8 mouse cellular contexts compared by ENCODE assay signal in genomic region chr16:44139536-44140185, GRCm38 (mm10). TPM values are rescaled to one million over a fixed set of nuclear protein-coding genes. Genes with fewer than 3 reads are reported as not detected.
DNase-seq lines count a peak whose midpoint lies in the region; ATAC-seq and TF ChIP-seq lines count a peak whose summit lies in the region.

Gene Atp6v1a (minus strand): TSS chr16:44139705.
Gene Naa50 (plus strand): TSS chr16:44139830.

- H3ac ChIP-seq in C2C12 (ENCODE audit: control insufficient read depth, insufficient read length, low read depth), result peak within 1 kb of the TSS; percentile 99

- peak within 1 kb of the TSS; percentile 92 for H3K4me3 ChIP-seq in C2C12 (ENCODE audit: insufficient read depth, poor library complexity, severe bottlenecking)
- peak within 1 kb of the TSS; percentile 89 for H3K4me3 ChIP-seq in erythroblast, embryonic 14.5 days (replicated peaks)
- H3K4me3 ChIP-seq in heart, embryonic 12.5 days, result peak within 1 kb of the TSS; percentile 92
- H3K4me3 ChIP-seq in liver, embryonic 14.5 days (ENCODE audit: insufficient read depth in 1 of 2, low read depth in 2 of 2, low read length in 2 of 2), result peak within 1 kb of the TSS; percentile 92 to 93
- H3K4me3 ChIP-seq in neural tube, embryonic 11.5 days (ENCODE audit: low read depth, low read length), result peak within 1 kb of the TSS; percentile 69
- H3K4me3 ChIP-seq in stomach, postnatal 0 days (ENCODE audit: low read depth, low read length), result peak within 1 kb of the TSS; percentile 97

- H3K4me1 ChIP-seq in erythroblast, embryonic 14.5 days (ENCODE audit: control insufficient read depth), result peaks cover 45% of the 10 kb centered on the region
- H3K4me1 ChIP-seq in heart, embryonic 12.5 days (replicated peaks), result peaks cover 8% of the 10 kb centered on the region
- H3K4me1 ChIP-seq in liver, embryonic 14.5 days (replicated peaks; ENCODE audit: control insufficient read depth in 2 of 2, insufficient read depth in 2 of 2, low read length in 1 of 2), result peaks cover 8 to 10% of the 10 kb centered on the region in 2 experiments
- peaks cover 7% of the 10 kb centered on the region; the same call in 1 of the 2 replicates for H3K4me1 ChIP-seq in neural tube, embryonic 11.5 days (ENCODE audit: control insufficient read depth, insufficient read depth, low read length)
- 0 out of 2 replicates have a peak, but pooled peaks cover 3% of the 10 kb centered on the region for H3K4me1 ChIP-seq in stomach, postnatal 0 days (replicated peaks; ENCODE audit: control insufficient read depth, insufficient read depth)

- H3K9ac ChIP-seq in heart, embryonic 12.5 days, result peak within 1 kb of the TSS; percentile 90
- H3K9ac ChIP-seq in liver, embryonic 14.5 days (replicated peaks), result peak within 1 kb of the TSS; percentile 92
- peak within 1 kb of the TSS; percentile 87 for H3K9ac ChIP-seq in neural tube, embryonic 11.5 days (ENCODE audit: low read length)
- H3K9ac ChIP-seq in stomach, postnatal 0 days (ENCODE audit: low read length), result peak within 1 kb of the TSS; percentile 97

- no peaks in the 10 kb centered on the region for H3K27me3 ChIP-seq in C2C12 (ENCODE audit: control insufficient read depth, insufficient read depth, insufficient read length)
- no peaks in the 10 kb centered on the region for H3K27me3 ChIP-seq in erythroblast, embryonic 14.5 days (ENCODE audit: control insufficient read depth)
- no peaks in the 10 kb centered on the region for H3K27me3 ChIP-seq in heart, embryonic 12.5 days (replicated peaks)
- H3K27me3 ChIP-seq in liver, embryonic 14.5 days (ENCODE audit: control insufficient read depth, insufficient read depth, low read length), result no peaks in the 10 kb centered on the region
- no peaks in the 10 kb centered on the region for H3K27me3 ChIP-seq in neural tube, embryonic 11.5 days (ENCODE audit: control insufficient read depth, insufficient read depth, low read length)
- H3K27me3 ChIP-seq in stomach, postnatal 0 days (ENCODE audit: control insufficient read depth, insufficient read depth, low read length), result no peaks in the 10 kb centered on the region

- H3K79me2 ChIP-seq in C2C12 (ENCODE audit: control insufficient read depth, insufficient read depth), result peaks cover 90% of the 10 kb centered on the region

- peak; percentile 87 for TF ChIP-seq POLR2A in brain, embryonic 14.5 days (IDR thresholded peaks at IDR 0.05; ENCODE audit: borderline replicate concordance, extremely low read depth, insufficient read depth, insufficient read length, poor library complexity, severe bottlenecking)

- peak within 1 kb of the TSS; percentile 98 for H3K27ac ChIP-seq in heart, embryonic 12.5 days (ENCODE audit: poor library complexity, severe bottlenecking)
- peak within 1 kb of the TSS; percentile 97 for H3K27ac ChIP-seq in liver, embryonic 14.5 days
- peak within 1 kb of the TSS; percentile 95 for H3K27ac ChIP-seq in neural tube, embryonic 11.5 days (ENCODE audit: low read depth, low read length)
- H3K27ac ChIP-seq in stomach, postnatal 0 days (replicated peaks), result peak within 1 kb of the TSS; percentile 100

- peaks cover 13% of the 10 kb centered on the region for H3K36me3 ChIP-seq in C2C12 (ENCODE audit: control insufficient read depth, insufficient read depth)
- peaks cover 2% of the 10 kb centered on the region; the same call in 1 of the 2 replicates for H3K36me3 ChIP-seq in erythroblast, embryonic 14.5 days (ENCODE audit: control insufficient read depth)
- no peaks in the 10 kb centered on the region for H3K36me3 ChIP-seq in heart, embryonic 12.5 days
- H3K36me3 ChIP-seq in liver, embryonic 14.5 days (replicated peaks; ENCODE audit: control insufficient read depth, insufficient read depth, low read depth), result peaks cover under 1% of the 10 kb centered on the region; the same call in 1 of the 2 replicates
- H3K36me3 ChIP-seq in neural tube, embryonic 11.5 days (ENCODE audit: control insufficient read depth, insufficient read depth, low read length), result no peaks in the 10 kb centered on the region
- H3K36me3 ChIP-seq in stomach, postnatal 0 days (ENCODE audit: control insufficient read depth, insufficient read depth, low read length), result no peaks in the 10 kb centered on the region

- H3K9me3 ChIP-seq in erythroblast, embryonic 14.5 days (ENCODE audit: control insufficient read depth, low read length), result no peaks in the 10 kb centered on the region
- H3K9me3 ChIP-seq in heart, embryonic 12.5 days (replicated peaks), result no peaks in the 10 kb centered on the region
- no peaks in the 10 kb centered on the region for H3K9me3 ChIP-seq in liver, embryonic 14.5 days (ENCODE audit: control insufficient read depth, low read length)
- H3K9me3 ChIP-seq in neural tube, embryonic 11.5 days (ENCODE audit: control insufficient read depth, low read length), result no peaks in the 10 kb centered on the region
- no peaks in the 10 kb centered on the region for H3K9me3 ChIP-seq in stomach, postnatal 0 days (ENCODE audit: control insufficient read depth, low read length)

- H3K4me2 ChIP-seq in heart, embryonic 12.5 days, result peak within 1 kb of the TSS; percentile 98
- peak within 1 kb of the TSS; percentile 100 for H3K4me2 ChIP-seq in liver, embryonic 14.5 days (ENCODE audit: low read depth)
- H3K4me2 ChIP-seq in neural tube, embryonic 11.5 days (ENCODE audit: low read depth), result peak within 1 kb of the TSS; percentile 92
- H3K4me2 ChIP-seq in stomach, postnatal 0 days (replicated peaks; ENCODE audit: low read depth), result peak within 1 kb of the TSS; percentile 82

- under 1% methylated on average over 64 of the region's 71 CpGs for WGBS in heart, embryonic 12.5 days
- WGBS in liver, embryonic 14.5 days (ENCODE audit: insufficient replicate concordance), result under 1% methylated on average over 70 of the region's 71 CpGs
- under 1% methylated on average over 67 of the region's 71 CpGs for WGBS in neural tube, embryonic 11.5 days
- under 1% methylated on average over 51 of the region's 71 CpGs for WGBS in stomach, postnatal 0 days

- ATAC-seq in heart, embryonic 12.5 days (ENCODE audit: insufficient number of reproducible peaks, low FRiP score), result peak; percentile 90
- ATAC-seq in liver, embryonic 14.5 days (ENCODE audit: insufficient read depth), result peak; percentile 82
- ATAC-seq in neural tube, embryonic 11.5 days (ENCODE audit: insufficient read depth, low FRiP score, low TSS enrichment), result peak; percentile 84
- peak; percentile 91 for ATAC-seq in stomach, postnatal 0 days (ENCODE audit: low FRiP score, low TSS enrichment)

- TF ChIP-seq CTCF in C2C12 (IDR thresholded peaks at IDR 0.05; ENCODE audit: control insufficient read depth, insufficient read depth, insufficient read length), result no peak
- TF ChIP-seq CTCF in brain, embryonic 14.5 days (IDR thresholded peaks at IDR 0.05; ENCODE audit: borderline replicate concordance, extremely low read depth, insufficient read depth, insufficient read length), result no peak
- TF ChIP-seq CTCF in liver, embryonic 14.5 days (IDR thresholded peaks at IDR 0.05; ENCODE audit: low read depth), result no peak
- no peak for TF ChIP-seq CTCF in stomach, postnatal 0 days (IDR thresholded peaks at IDR 0.05; ENCODE audit: low read depth)

- TF ChIP-seq EP300 in liver, embryonic 14.5 days (IDR thresholded peaks at IDR 0.05; ENCODE audit: low read depth), result peak; percentile 23; the same call in 1 of the 2 replicates
- no peak for TF ChIP-seq EP300 in stomach, postnatal 0 days (optimal IDR thresholded peaks at IDR 0.05)

- peak; percentile 96 for DNase-seq in brain, embryonic 14.5 days (ENCODE audit: low read depth)
- peak; percentile 96 for DNase-seq in kidney, postnatal 10 days
- DNase-seq in liver, embryonic 14.5 days (ENCODE audit: low read depth in 3 of 3, low spot score in 3 of 3), result peak; percentile 77 to 81 (median 78)
- peak; percentile 96 for DNase-seq in neural tube, embryonic 11.5 days (ENCODE audit: low spot score)
- peak; percentile 94 for DNase-seq in stomach, postnatal 0 days (ENCODE audit: low spot score)

- H3K79me3 ChIP-seq in C2C12 (ENCODE audit: low read depth), result peaks cover 66% of the 10 kb centered on the region

TF ChIP-seq in C2C12, 6 proteins besides CTCF, POLR2A, EP300 and RAD21:
- TF ChIP-seq FOSL1 (IDR thresholded peaks at IDR 0.05; ENCODE audit: insufficient read depth, low read length, poor library complexity, severe bottlenecking) (no peak), CEBPB (IDR thresholded peaks at IDR 0.05; ENCODE audit: low read depth) (peak; percentile 29)

RNA-seq across cellular contexts. Expression of gene Atp6v1a, which starts in this region (rescaled TPM):
- 29.1 TPM for polyA plus RNA-seq in C2C12 (2012; fragmentation: generic; extraction: Trizol)
- 75.6 and 84.2 TPM in 2 replicates for polyA plus RNA-seq in brain, embryonic 14.5 days (2012; rRNA removed)
- polyA plus RNA-seq in erythroblast, embryonic 14.5 days (2012), result 0.06 and 0.12 TPM in 2 replicates
- 38.3 and 38.6 TPM in 2 replicates for polyA plus RNA-seq in heart, embryonic 12.5 days (2016; fragmentation: Nextera tagmentation; extraction: Ambion mirVana)
- 8.6 and 11.9 TPM in 2 replicates for polyA plus RNA-seq in liver, embryonic 14.5 days (2012; rRNA removed)
- 28.1 and 28.8 TPM in 2 replicates for polyA plus RNA-seq in liver, embryonic 14.5 days (2014; fragmentation: Nextera tagmentation; extraction: Ambion mirVana)
- 77.4 and 80.8 TPM in 2 replicates for polyA plus RNA-seq in neural tube, embryonic 11.5 days (2014; fragmentation: Nextera tagmentation; extraction: Ambion mirVana)
- polyA plus RNA-seq in stomach, postnatal 0 days (2015; fragmentation: Nextera tagmentation; extraction: Ambion mirVana), result 44.6 and 47.5 TPM in 2 replicates

RNA-seq across cellular contexts. Expression of gene Naa50, which starts in this region (rescaled TPM):
- 34.8 TPM for polyA plus RNA-seq in C2C12 (2012; fragmentation: generic; extraction: Trizol)
- polyA plus RNA-seq in brain, embryonic 14.5 days (2012; rRNA removed), result 19.0 and 25.1 TPM in 2 replicates
- polyA plus RNA-seq in erythroblast, embryonic 14.5 days (2012), result 0.89 and 1.7 TPM in 2 replicates
- polyA plus RNA-seq in heart, embryonic 12.5 days (2016; fragmentation: Nextera tagmentation; extraction: Ambion mirVana), result 98.7 and 103 TPM in 2 replicates
- 11.3 and 19.1 TPM in 2 replicates for polyA plus RNA-seq in liver, embryonic 14.5 days (2012; rRNA removed)
- polyA plus RNA-seq in liver, embryonic 14.5 days (2014; fragmentation: Nextera tagmentation; extraction: Ambion mirVana), result 39.0 and 40.6 TPM in 2 replicates
- 84.2 and 87.2 TPM in 2 replicates for polyA plus RNA-seq in neural tube, embryonic 11.5 days (2014; fragmentation: Nextera tagmentation; extraction: Ambion mirVana)
- 45.6 and 54.0 TPM in 2 replicates for polyA plus RNA-seq in stomach, postnatal 0 days (2015; fragmentation: Nextera tagmentation; extraction: Ambion mirVana)

Comparison
In these comparisons a context has a peak if more than half of its experiments do, and no peak if none do; other contexts are left out.
1. Peak in every context shown above with its lines: DNase-seq, ATAC-seq, H3K4me3 ChIP-seq and H3K27ac ChIP-seq.